Mouse (Mus musculus) thymus, adult 2 months (tissue): ENCODE measurements around the gene Scyl3.

Experiments used
- CTCF ChIP-seq: fragments of 200-500 bp; IDR thresholded peaks from 2 replicates; pipeline ENCODE4 v1.5.1; 2012; ENCODE audit warnings: mild to moderate bottlenecking, control low read depth, low read length, moderate library complexity, borderline replicate concordance; ENCODE audit not compliant: control insufficient read depth, poor library complexity, insufficient read depth; ENCODE audit errors: extremely low read depth
- POLR2A ChIP-seq: fragments of 200-500 bp; IDR thresholded peaks from 2 replicates; pipeline ENCODE4 v1.6.1; 2012; ENCODE audit warnings: mild to moderate bottlenecking, low read length, control low read depth, moderate library complexity; ENCODE audit not compliant: control insufficient read depth, poor library complexity, insufficient read depth; ENCODE audit errors: extremely low read depth

GRCm38 (mm10) chr1:163907007-163907811 lies 21.7 kb upstream of the Scyl3 start:
- TF ChIP-seq POLR2A (no peak), CTCF (no peak)
